Mouse (Mus musculus): ENCODE data around the gene Gcn1l1.

DNA sequence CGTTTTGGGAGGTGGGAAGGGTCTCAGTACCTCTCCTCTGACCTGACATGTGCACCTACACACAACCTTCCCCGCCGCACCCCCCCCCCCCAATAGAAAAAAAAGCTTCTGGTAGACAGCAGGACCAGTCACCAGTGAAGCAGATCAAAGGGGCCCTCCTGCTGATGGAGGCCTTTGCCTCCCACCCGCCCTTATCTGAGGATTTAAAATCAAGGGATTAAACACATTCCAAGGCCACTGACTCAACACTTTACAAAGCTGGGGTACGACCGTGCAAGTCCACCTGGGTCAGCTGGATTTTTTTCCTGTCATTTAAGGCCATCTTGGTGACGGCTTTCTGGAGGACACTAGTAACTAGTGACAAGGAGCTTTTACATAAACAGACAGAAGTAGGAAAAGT is 102.8 kb downstream of the Gcn1l1 start:
- TF ChIP-seq CTCF (IDR thresholded peaks at IDR 0.05; ENCODE audit: low read depth, low read length): no peak
- no peak for TF ChIP-seq POLR2A (IDR thresholded peaks at IDR 0.05; ENCODE audit: extremely low read depth, insufficient read depth, low read length)

Data from liver, adult 2 months (tissue).